Mouse (Mus musculus): ENCODE results near the gene Tmppe. TPM values are rescaled to one million over a fixed set of nuclear protein-coding genes. Genes with fewer than 3 reads are reported as not detected.
A peak's percentile ranks its signal among the peaks of the same experiment; 100 is the strongest.

The Tmppe gene
- polyA plus RNA-seq, 1 experiment from 2014 or later, result 25.7 TPM

- no peak for TF ChIP-seq CTCF (IDR thresholded peaks at IDR 0.05; ENCODE audit: low read depth)
- Histone ChIP-seq H3K27me3 (replicated peaks; ENCODE audit: control insufficient read depth, insufficient read depth, low read length) (no peaks in the 10 kb centered on the region), H3K9me3 (ENCODE audit: control insufficient read depth) (no peaks in the 10 kb centered on the region), H3K4me3 (ENCODE audit: low read depth, low read length) (no peak overlapping the region), H3K4me1 (replicated peaks; ENCODE audit: control insufficient read depth, insufficient read depth, low read length) (no peaks in the 10 kb centered on the region), H3K4me2 (replicated peaks; ENCODE audit: low read depth) (no peak overlapping the region), H3K9ac (ENCODE audit: low read depth, low read length) (no peak overlapping the region), H3K36me3 (ENCODE audit: control insufficient read depth, insufficient read depth) (peaks cover 74% of the 10 kb centered on the region), H3K27ac (ENCODE audit: low read depth, low read length) (no peak overlapping the region)
- WGBS, result 85% methylated on average over 2 of the region's 2 CpGs
- no peak for ATAC-seq
Observed at GRCm38 (mm10) chr9:114407676-114408075, 6.8 kb downstream of the Tmppe start.

DNA sequence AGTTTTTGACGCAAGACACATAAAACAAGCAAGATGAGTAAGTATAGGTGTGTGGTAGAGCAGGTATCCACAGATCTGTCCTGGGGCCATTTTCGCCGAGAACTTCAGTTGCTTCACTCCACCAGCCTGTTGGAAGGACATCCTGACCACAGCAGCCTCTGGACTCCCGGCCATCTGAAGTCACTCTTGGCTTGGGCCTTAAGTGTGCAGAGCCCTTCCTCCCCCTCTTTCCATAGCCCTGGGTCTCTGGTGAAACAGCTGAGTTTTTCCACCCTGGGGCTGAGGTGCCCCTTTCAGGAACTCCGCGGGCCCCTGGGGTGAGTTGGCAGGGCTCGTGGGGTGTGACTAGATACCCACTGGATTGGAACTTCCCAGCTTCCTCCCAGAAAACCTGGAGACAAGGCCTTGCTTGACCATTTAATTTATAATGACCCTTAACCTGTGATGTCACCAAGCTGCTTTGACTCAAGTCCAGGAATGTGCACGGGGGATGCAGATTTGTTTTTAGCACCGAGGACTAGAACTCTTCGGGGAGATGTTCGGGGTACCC lies 9.5 kb downstream of the Tmppe start:
- Histone ChIP-seq H3K27ac (ENCODE audit: low read depth, low read length) (no peak overlapping the region), H3K9me3 (ENCODE audit: control insufficient read depth) (no peaks in the 10 kb centered on the region), H3K9ac (ENCODE audit: low read depth, low read length) (no peak overlapping the region), H3K4me2 (replicated peaks; ENCODE audit: low read depth) (no peak overlapping the region), H3K27me3 (replicated peaks; ENCODE audit: control insufficient read depth, insufficient read depth, low read length) (no peaks in the 10 kb centered on the region), H3K36me3 (ENCODE audit: control insufficient read depth, insufficient read depth) (peaks cover 80% of the 10 kb centered on the region), H3K4me1 (replicated peaks; ENCODE audit: control insufficient read depth, insufficient read depth, low read length) (no peaks in the 10 kb centered on the region), H3K4me3 (ENCODE audit: low read depth, low read length) (no peak overlapping the region)
- no peak for TF ChIP-seq CTCF (IDR thresholded peaks at IDR 0.05; ENCODE audit: low read depth)
- ATAC-seq, result no peak
- WGBS, result 94% methylated on average over 11 of the region's 11 CpGs

DNA sequence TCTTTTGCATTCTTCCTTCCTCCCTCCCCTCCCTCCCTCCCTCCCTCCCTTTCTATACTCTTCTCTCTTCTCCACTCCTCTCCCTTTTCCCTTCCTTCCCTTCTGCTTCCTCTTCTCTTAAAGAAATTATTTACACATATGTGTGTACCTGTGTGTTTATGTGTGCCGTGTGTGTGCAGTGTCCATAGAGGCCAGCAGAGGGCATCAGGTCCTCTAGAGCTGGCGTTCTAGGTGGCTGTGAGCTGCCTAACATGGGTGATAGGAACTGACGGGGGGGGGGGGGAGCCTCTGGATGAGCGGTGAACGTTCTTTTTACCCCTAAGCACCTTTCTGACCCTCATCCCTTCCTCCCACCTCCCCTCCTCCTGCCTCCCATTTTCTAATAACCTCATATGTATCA lies 10.4 kb downstream of the Tmppe start:
- H3K4me1 ChIP-seq (replicated peaks; ENCODE audit: control insufficient read depth, insufficient read depth, low read length), result no peaks in the 10 kb centered on the region
- TF ChIP-seq CTCF (IDR thresholded peaks at IDR 0.05; ENCODE audit: low read depth), result peak; percentile 39
- no peak overlapping the region for H3K4me3 ChIP-seq (ENCODE audit: low read depth, low read length)
- ATAC-seq, result no peak
- H3K9me3 ChIP-seq (ENCODE audit: control insufficient read depth), result no peaks in the 10 kb centered on the region
- no peak overlapping the region for H3K4me2 ChIP-seq (replicated peaks; ENCODE audit: low read depth)
- 99% methylated on average over 5 of the region's 5 CpGs for WGBS
- H3K36me3 ChIP-seq (ENCODE audit: control insufficient read depth, insufficient read depth), result peaks cover 70% of the 10 kb centered on the region
- no peaks in the 10 kb centered on the region for H3K27me3 ChIP-seq (replicated peaks; ENCODE audit: control insufficient read depth, insufficient read depth, low read length)
- H3K27ac ChIP-seq (ENCODE audit: low read depth, low read length), result no peak overlapping the region
- H3K9ac ChIP-seq (ENCODE audit: low read depth, low read length), result no peak overlapping the region

DNA sequence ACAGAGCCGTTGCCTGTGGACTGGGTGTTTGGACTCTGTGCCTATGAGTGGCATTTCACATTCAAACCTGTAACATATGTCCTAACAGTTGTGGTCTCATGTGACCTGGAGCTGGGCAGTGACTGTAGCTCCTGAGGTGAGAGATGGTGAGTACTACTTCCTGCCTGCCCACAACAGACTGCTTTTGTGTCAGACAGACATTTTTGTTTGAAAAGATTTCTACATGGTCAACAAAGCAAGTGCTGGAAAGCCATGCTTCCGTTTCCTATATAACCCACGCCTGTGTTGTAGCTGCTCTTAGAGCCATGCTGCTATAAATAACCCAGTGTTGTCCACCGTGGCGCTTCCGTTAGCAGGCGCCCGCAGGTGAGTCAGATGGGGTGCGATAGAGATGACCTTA lies 11.5 kb downstream of the Tmppe start:
- H3K27ac ChIP-seq (ENCODE audit: low read depth, low read length), result 0 out of 2 replicates have a peak overlapping the region, but pooled peaks have one; percentile 31
- 67% methylated on average over 9 of the region's 9 CpGs for WGBS

DNA sequence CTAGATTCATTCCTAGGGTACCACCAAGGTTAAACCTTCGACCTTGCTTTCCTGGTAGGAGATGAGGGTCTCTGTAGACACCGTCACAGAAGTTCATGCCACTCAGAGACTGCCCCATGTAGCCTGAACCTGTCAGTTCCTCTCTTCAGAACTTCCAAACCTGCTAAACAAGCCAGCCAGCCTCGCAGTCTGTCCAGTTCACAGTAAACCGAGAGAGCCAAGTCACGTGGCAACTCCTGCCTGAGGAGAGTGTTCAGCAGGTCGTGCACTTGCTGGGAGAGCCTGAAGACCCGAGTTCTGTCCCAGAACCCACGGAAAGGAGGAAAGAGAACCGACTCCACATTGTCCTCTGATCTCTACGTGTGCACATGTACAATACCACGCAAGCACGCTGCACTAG lies 13.0 kb downstream of the Tmppe start:
- no peaks in the 10 kb centered on the region for H3K9me3 ChIP-seq (ENCODE audit: control insufficient read depth)
- no peak for ATAC-seq
- 72% methylated on average over 12 of the region's 12 CpGs for WGBS
- H3K4me3 ChIP-seq (ENCODE audit: low read depth, low read length), result no peak overlapping the region
- TF ChIP-seq CTCF (IDR thresholded peaks at IDR 0.05; ENCODE audit: low read depth), result no peak
- H3K4me1 ChIP-seq (replicated peaks; ENCODE audit: control insufficient read depth, insufficient read depth, low read length), result 0 out of 2 replicates have a peak, but pooled peaks cover 4% of the 10 kb centered on the region
- no peaks in the 10 kb centered on the region for H3K27me3 ChIP-seq (replicated peaks; ENCODE audit: control insufficient read depth, insufficient read depth, low read length)
- no peak overlapping the region for H3K27ac ChIP-seq (ENCODE audit: low read depth, low read length)
- no peak overlapping the region for H3K4me2 ChIP-seq (replicated peaks; ENCODE audit: low read depth)
- H3K36me3 ChIP-seq (ENCODE audit: control insufficient read depth, insufficient read depth), result peaks cover 50% of the 10 kb centered on the region
- H3K9ac ChIP-seq (ENCODE audit: low read depth, low read length), result no peak overlapping the region

More for the DNA sequence above, 11.5 kb downstream of the Tmppe start:
- Histone ChIP-seq H3K9ac (ENCODE audit: low read depth, low read length) (no peak overlapping the region), H3K4me3 (ENCODE audit: low read depth, low read length) (no peak overlapping the region), H3K9me3 (ENCODE audit: control insufficient read depth) (no peaks in the 10 kb centered on the region), H3K27me3 (replicated peaks; ENCODE audit: control insufficient read depth, insufficient read depth, low read length) (no peaks in the 10 kb centered on the region), H3K4me1 (replicated peaks; ENCODE audit: control insufficient read depth, insufficient read depth, low read length) (0 out of 2 replicates have a peak, but pooled peaks cover 3% of the 10 kb centered on the region), H3K4me2 (replicated peaks; ENCODE audit: low read depth) (no peak overlapping the region), H3K36me3 (ENCODE audit: control insufficient read depth, insufficient read depth) (peaks cover 63% of the 10 kb centered on the region)
- ATAC-seq, result no peak
- TF ChIP-seq CTCF (IDR thresholded peaks at IDR 0.05; ENCODE audit: low read depth), result no peak

- Histone ChIP-seq H3K9ac (ENCODE audit: low read depth, low read length) (no peak overlapping the region), H3K4me3 (ENCODE audit: low read depth, low read length) (no peak overlapping the region), H3K9me3 (ENCODE audit: control insufficient read depth) (no peaks in the 10 kb centered on the region), H3K27ac (ENCODE audit: low read depth, low read length) (no peak overlapping the region), H3K36me3 (ENCODE audit: control insufficient read depth, insufficient read depth) (peaks cover 45% of the 10 kb centered on the region), H3K4me1 (replicated peaks; ENCODE audit: control insufficient read depth, insufficient read depth, low read length) (0 out of 2 replicates have a peak, but pooled peaks cover 4% of the 10 kb centered on the region), H3K4me2 (replicated peaks; ENCODE audit: low read depth) (no peak overlapping the region; the same call in 1 of the 2 replicates), H3K27me3 (replicated peaks; ENCODE audit: control insufficient read depth, insufficient read depth, low read length) (no peaks in the 10 kb centered on the region)
- peak; percentile 95 for TF ChIP-seq CTCF (IDR thresholded peaks at IDR 0.05; ENCODE audit: low read depth)
- 23% methylated on average over 11 of the region's 11 CpGs for WGBS
- peak; percentile 21 for ATAC-seq
Observed at GRCm38 (mm10) chr9:114415701-114416100, 14.8 kb downstream of the Tmppe start.

Measured in intestine, postnatal 0 days (tissue).